Mouse (Mus musculus): ENCODE data around the gene Gamt. TPM values are rescaled to one million over a fixed set of nuclear protein-coding genes. Genes with fewer than 3 reads are reported as not detected.

Gamt gene
- polyA plus RNA-seq, 1 experiment from 2014 or later = 115 TPM

DNA sequence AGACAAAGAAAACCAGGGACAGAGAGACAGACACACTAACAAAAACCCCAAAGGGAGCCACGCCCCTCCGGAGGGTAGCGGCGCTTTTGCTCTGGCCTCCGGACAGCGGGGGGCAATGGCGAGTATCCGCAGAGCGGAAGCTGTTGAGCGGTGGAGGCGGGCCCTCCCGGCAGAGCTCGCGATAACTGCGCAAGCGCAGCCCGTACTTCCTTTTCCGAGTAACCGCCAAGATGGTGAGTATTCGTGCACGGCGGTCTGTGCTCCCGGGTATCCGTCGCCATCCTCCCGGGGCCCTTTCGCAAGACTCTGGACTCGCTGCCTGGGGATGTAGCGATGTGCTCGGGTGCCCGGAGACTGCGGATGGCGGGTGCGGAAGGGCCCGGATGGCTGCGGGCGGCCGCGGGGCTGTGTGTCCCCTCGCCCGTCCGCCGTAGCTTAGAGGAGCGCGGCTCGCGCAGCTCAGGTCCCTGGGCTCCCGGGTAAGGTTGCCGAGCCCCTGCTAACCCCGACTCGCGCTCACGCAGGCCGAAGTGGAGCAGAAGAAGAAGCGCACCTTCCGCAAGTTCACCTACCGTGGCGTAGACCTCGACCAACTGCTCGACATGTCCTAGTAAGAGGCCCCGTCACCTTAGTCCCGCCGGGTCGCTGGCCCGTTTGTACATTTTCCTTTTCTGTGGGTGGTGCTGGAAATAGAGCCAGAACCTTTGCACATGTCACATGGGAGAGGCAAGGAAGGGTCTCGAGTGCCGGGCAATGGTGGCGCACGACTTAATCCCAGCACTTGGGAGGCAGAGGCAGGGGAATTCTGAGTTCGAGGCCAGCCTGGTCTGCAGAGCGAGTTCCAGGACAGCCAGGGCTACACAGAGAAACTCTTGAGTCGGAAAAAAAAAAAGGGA, 31.7 kb upstream of the Gamt start, which contains the start of gene Rps15:
Gene Rps15, plus strand, starts transcription at position 203 of the 896 bp plus-strand sequence.
- peaks cover 15% of the 10 kb centered on the region for H3K4me1 ChIP-seq (ENCODE audit: control insufficient read depth, insufficient read depth, low read length)
- H3K4me2 ChIP-seq (ENCODE audit: low read depth, low read length) = peak within 1 kb of the TSS; percentile 100
- peak within 1 kb of the TSS; percentile 81 for H3K27ac ChIP-seq (ENCODE audit: low read length)
- H3K27me3 ChIP-seq (ENCODE audit: control insufficient read depth, insufficient read depth, low read length) = no peaks in the 10 kb centered on the region
- ATAC-seq (ENCODE audit: insufficient read depth, low FRiP score) = peak; percentile 89
- H3K9ac ChIP-seq (ENCODE audit: low read length) = peak within 1 kb of the TSS; percentile 98
- H3K9me3 ChIP-seq (replicated peaks; ENCODE audit: control insufficient read depth, low read length) = no peaks in the 10 kb centered on the region
- under 1% methylated on average over 70 of the region's 72 CpGs for WGBS
- H3K36me3 ChIP-seq (ENCODE audit: control insufficient read depth, insufficient read depth, low read length) = peaks cover 10% of the 10 kb centered on the region; the same call in 1 of the 2 replicates
- H3K4me3 ChIP-seq (replicated peaks; ENCODE audit: low read length) = peak within 1 kb of the TSS; percentile 90

- H3K27me3 ChIP-seq (ENCODE audit: control insufficient read depth, insufficient read depth, low read length) = no peaks in the 10 kb centered on the region
- H3K9ac ChIP-seq (ENCODE audit: low read length) = no peak overlapping the region
- no peaks in the 10 kb centered on the region for H3K9me3 ChIP-seq (replicated peaks; ENCODE audit: control insufficient read depth, low read length)
- peaks cover 7% of the 10 kb centered on the region; the same call in 1 of the 2 replicates for H3K36me3 ChIP-seq (ENCODE audit: control insufficient read depth, insufficient read depth, low read length)
- peaks cover 8% of the 10 kb centered on the region for H3K4me1 ChIP-seq (ENCODE audit: control insufficient read depth, insufficient read depth, low read length)
- ATAC-seq (ENCODE audit: insufficient read depth, low FRiP score) = no peak
- H3K27ac ChIP-seq (ENCODE audit: low read length) = 0 out of 2 replicates have a peak overlapping the region, but pooled peaks have one; percentile 19
- no peak overlapping the region for H3K4me2 ChIP-seq (ENCODE audit: low read depth, low read length)
- WGBS = 64% methylated on average over 8 of the region's 8 CpGs
- no peak overlapping the region for H3K4me3 ChIP-seq (replicated peaks; ENCODE audit: low read length)
Observed at GRCm38 (mm10) chr10:80288657-80289056, 27.8 kb upstream of the Gamt start.

DNA sequence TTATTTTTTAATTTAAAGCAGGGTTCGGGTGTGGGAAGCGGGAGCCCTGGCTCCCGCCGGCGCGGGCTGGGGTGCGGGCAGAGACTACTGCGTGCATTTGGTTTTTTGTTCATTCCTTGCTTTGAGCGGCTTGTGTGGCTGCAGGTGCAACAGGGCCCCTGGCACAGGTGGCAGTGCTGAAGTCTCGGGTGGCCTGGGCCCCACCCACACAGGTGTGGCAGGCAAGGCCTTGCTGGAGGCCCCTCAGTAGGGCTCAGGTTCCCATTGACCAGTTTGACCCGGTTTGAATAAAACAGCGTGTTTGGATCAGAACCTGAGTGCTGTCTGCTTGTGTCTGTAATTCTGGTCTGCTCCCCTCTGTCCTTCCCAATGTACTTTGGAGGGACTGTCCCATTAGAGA, 27.3 kb upstream of the Gamt start:
- Histone ChIP-seq H3K9ac (ENCODE audit: low read length) (no peak overlapping the region; the same call in 1 of the 2 replicates), H3K27ac (ENCODE audit: low read length) (0 out of 2 replicates have a peak overlapping the region, but pooled peaks have one; percentile 19), H3K4me1 (ENCODE audit: control insufficient read depth, insufficient read depth, low read length) (peaks cover 8% of the 10 kb centered on the region; the same call in 1 of the 2 replicates), H3K36me3 (ENCODE audit: control insufficient read depth, insufficient read depth, low read length) (peaks cover 12% of the 10 kb centered on the region), H3K4me3 (replicated peaks; ENCODE audit: low read length) (no peak overlapping the region), H3K9me3 (replicated peaks; ENCODE audit: control insufficient read depth, low read length) (no peaks in the 10 kb centered on the region), H3K27me3 (ENCODE audit: control insufficient read depth, insufficient read depth, low read length) (no peaks in the 10 kb centered on the region), H3K4me2 (ENCODE audit: low read depth, low read length) (no peak overlapping the region)
- WGBS = 87% methylated on average over 12 of the region's 12 CpGs
- no peak for ATAC-seq (ENCODE audit: insufficient read depth, low FRiP score)

GRCm38 (mm10) chr10:80285222-80286070, 24.6 kb upstream of the Gamt start:
- Histone ChIP-seq H3K4me2 (ENCODE audit: low read depth, low read length) (no peak overlapping the region), H3K27ac (ENCODE audit: low read length) (no peak overlapping the region), H3K4me3 (replicated peaks; ENCODE audit: low read length) (no peak overlapping the region), H3K9ac (ENCODE audit: low read length) (no peak overlapping the region), H3K4me1 (ENCODE audit: control insufficient read depth, insufficient read depth, low read length) (0 out of 2 replicates have a peak, but pooled peaks cover 8% of the 10 kb centered on the region), H3K36me3 (ENCODE audit: control insufficient read depth, insufficient read depth, low read length) (peaks cover 19% of the 10 kb centered on the region), H3K27me3 (ENCODE audit: control insufficient read depth, insufficient read depth, low read length) (no peaks in the 10 kb centered on the region), H3K9me3 (replicated peaks; ENCODE audit: control insufficient read depth, low read length) (no peaks in the 10 kb centered on the region)
- WGBS = 71% methylated on average over 15 of the region's 15 CpGs
- ATAC-seq (ENCODE audit: insufficient read depth, low FRiP score) = no peak

DNA sequence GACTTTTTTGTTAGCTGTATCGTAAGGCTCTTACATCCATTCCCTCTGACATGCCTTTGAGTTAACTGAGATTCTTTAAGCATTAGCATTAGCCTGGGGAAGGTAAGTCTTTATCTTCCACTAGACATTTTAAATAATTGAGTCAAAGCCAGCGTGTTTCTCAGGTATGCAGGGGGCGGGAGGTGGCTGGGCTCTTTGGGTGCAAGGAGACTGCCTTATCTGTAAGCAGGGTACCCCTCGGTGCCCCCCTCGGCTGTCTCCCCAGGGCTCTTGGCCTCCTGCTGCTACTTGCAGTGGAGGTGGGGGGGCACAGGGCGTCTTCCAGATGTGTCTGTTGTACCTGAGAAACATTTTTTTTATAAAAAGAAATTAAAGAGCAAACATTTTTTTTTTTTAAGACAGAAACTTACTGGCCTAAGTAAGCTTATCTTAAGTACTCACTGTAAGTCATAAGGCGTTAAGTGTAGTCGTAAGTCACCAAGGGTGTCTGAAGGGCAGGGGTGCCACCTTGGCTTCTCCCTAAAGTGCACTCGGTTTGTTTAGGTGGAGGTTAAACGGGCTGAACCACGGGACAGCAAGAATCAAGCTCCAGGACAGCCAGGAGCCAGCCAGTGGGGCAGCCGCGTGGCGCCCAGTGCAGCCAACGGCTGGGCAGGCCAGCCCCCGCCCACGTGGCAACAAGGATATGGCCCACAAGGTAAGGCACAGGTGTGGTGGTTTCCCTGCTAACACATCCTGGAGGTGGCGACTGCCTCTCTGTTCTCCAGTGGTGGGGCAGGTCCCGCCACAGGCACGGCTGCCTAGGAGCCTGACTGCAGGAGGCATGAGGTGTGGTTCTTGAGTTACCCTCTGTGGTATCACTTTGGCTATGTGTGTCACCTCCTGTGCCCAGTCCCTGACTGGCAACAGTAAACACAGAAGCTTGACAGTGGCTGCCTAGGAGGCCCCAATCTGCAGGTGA, 21.9 kb upstream of the Gamt start:
- 70% methylated on average over 20 of the region's 20 CpGs for WGBS
- Histone ChIP-seq H3K9me3 (replicated peaks; ENCODE audit: control insufficient read depth, low read length) (no peaks in the 10 kb centered on the region), H3K4me2 (ENCODE audit: low read depth, low read length) (no peak overlapping the region), H3K27ac (ENCODE audit: low read length) (peak overlapping the region; percentile 76), H3K4me3 (replicated peaks; ENCODE audit: low read length) (no peak overlapping the region), H3K27me3 (ENCODE audit: control insufficient read depth, insufficient read depth, low read length) (no peaks in the 10 kb centered on the region), H3K36me3 (ENCODE audit: control insufficient read depth, insufficient read depth, low read length) (peaks cover 26% of the 10 kb centered on the region), H3K4me1 (ENCODE audit: control insufficient read depth, insufficient read depth, low read length) (0 out of 2 replicates have a peak, but pooled peaks cover 8% of the 10 kb centered on the region), H3K9ac (ENCODE audit: low read length) (no peak overlapping the region)
- peak; percentile 79 for ATAC-seq (ENCODE audit: insufficient read depth, low FRiP score)

GRCm38 (mm10) chr10:80281921-80282371, 21.1 kb upstream of the Gamt start:
- no peak overlapping the region for H3K4me3 ChIP-seq (replicated peaks; ENCODE audit: low read length)
- H3K4me2 ChIP-seq (ENCODE audit: low read depth, low read length) = no peak overlapping the region
- peak overlapping the region; percentile 76 for H3K27ac ChIP-seq (ENCODE audit: low read length)
- H3K4me1 ChIP-seq (ENCODE audit: control insufficient read depth, insufficient read depth, low read length) = 0 out of 2 replicates have a peak, but pooled peaks cover 8% of the 10 kb centered on the region
- H3K27me3 ChIP-seq (ENCODE audit: control insufficient read depth, insufficient read depth, low read length) = no peaks in the 10 kb centered on the region
- no peak for ATAC-seq (ENCODE audit: insufficient read depth, low FRiP score)
- H3K9ac ChIP-seq (ENCODE audit: low read length) = no peak overlapping the region
- WGBS = 70% methylated on average over 8 of the region's 8 CpGs
- peaks cover 29% of the 10 kb centered on the region for H3K36me3 ChIP-seq (ENCODE audit: control insufficient read depth, insufficient read depth, low read length)
- H3K9me3 ChIP-seq (replicated peaks; ENCODE audit: control insufficient read depth, low read length) = no peaks in the 10 kb centered on the region

GRCm38 (mm10) chr10:80281304-80281703, 20.5 kb upstream of the Gamt start:
- H3K9ac ChIP-seq (ENCODE audit: low read length) = no peak overlapping the region

GRCm38 (mm10) chr10:80279273-80279672, 18.5 kb upstream of the Gamt start:
- Histone ChIP-seq H3K36me3 (ENCODE audit: control insufficient read depth, insufficient read depth, low read length) (peaks cover 34% of the 10 kb centered on the region), H3K27me3 (ENCODE audit: control insufficient read depth, insufficient read depth, low read length) (no peaks in the 10 kb centered on the region), H3K4me1 (ENCODE audit: control insufficient read depth, insufficient read depth, low read length) (0 out of 2 replicates have a peak, but pooled peaks cover 8% of the 10 kb centered on the region), H3K4me2 (ENCODE audit: low read depth, low read length) (no peak overlapping the region), H3K27ac (ENCODE audit: low read length) (no peak overlapping the region), H3K9me3 (replicated peaks; ENCODE audit: control insufficient read depth, low read length) (no peaks in the 10 kb centered on the region), H3K9ac (ENCODE audit: low read length) (no peak overlapping the region), H3K4me3 (replicated peaks; ENCODE audit: low read length) (no peak overlapping the region)
- ATAC-seq (ENCODE audit: insufficient read depth, low FRiP score) = no peak
- 91% methylated on average over 12 of the region's 12 CpGs for WGBS

More at GRCm38 (mm10) chr10:80281304-80281703, 20.5 kb upstream of the Gamt start:
- H3K4me1 ChIP-seq (ENCODE audit: control insufficient read depth, insufficient read depth, low read length) = 0 out of 2 replicates have a peak, but pooled peaks cover 8% of the 10 kb centered on the region
- no peaks in the 10 kb centered on the region for H3K9me3 ChIP-seq (replicated peaks; ENCODE audit: control insufficient read depth, low read length)
- 62% methylated on average over 7 of the region's 7 CpGs for WGBS
- H3K27me3 ChIP-seq (ENCODE audit: control insufficient read depth, insufficient read depth, low read length) = no peaks in the 10 kb centered on the region
- ATAC-seq (ENCODE audit: insufficient read depth, low FRiP score) = no peak
- peaks cover 29% of the 10 kb centered on the region for H3K36me3 ChIP-seq (ENCODE audit: control insufficient read depth, insufficient read depth, low read length)
- H3K4me3 ChIP-seq (replicated peaks; ENCODE audit: low read length) = no peak overlapping the region
- H3K27ac ChIP-seq (ENCODE audit: low read length) = peak overlapping the region; percentile 76
- H3K4me2 ChIP-seq (ENCODE audit: low read depth, low read length) = no peak overlapping the region

All from stomach, embryonic 16.5 days (tissue).